Mouse (Mus musculus) ES-Bruce4 (cell line): ENCODE data around the gene Zswim1.
A peak's percentile ranks its signal among the peaks of the same experiment; 100 is the strongest.

Experiments used
- CTCF ChIP-seq: IDR thresholded peaks from one replicate; pipeline ENCODE4 v1.8.1; 2011; ENCODE audit warnings: low read depth, low read length
- POLR2A ChIP-seq: IDR thresholded peaks from one replicate; pipeline ENCODE4 v1.8.1; 2011; ENCODE audit warnings: low read length; ENCODE audit not compliant: insufficient read depth

GRCm38 (mm10) chr2:164821060-164821459 is 1.4 kb upstream of the Zswim1 start:
- TF ChIP-seq POLR2A, result no peak
- TF ChIP-seq CTCF, result peak; percentile 10
